Mouse (Mus musculus) thymus, adult 2 months (tissue): Measurements from ENCODE around the gene 2310022B05Rik.

Source experiments
- CTCF ChIP-seq: fragments of 200-500 bp; IDR thresholded peaks from 2 replicates; pipeline ENCODE4 v1.5.1; 2012; ENCODE audit warnings: mild to moderate bottlenecking, control low read depth, low read length, moderate library complexity, borderline replicate concordance; ENCODE audit not compliant: control insufficient read depth, poor library complexity, insufficient read depth; ENCODE audit errors: extremely low read depth
- POLR2A ChIP-seq: fragments of 200-500 bp; IDR thresholded peaks from 2 replicates; pipeline ENCODE4 v1.6.1; 2012; ENCODE audit warnings: mild to moderate bottlenecking, low read length, control low read depth, moderate library complexity; ENCODE audit not compliant: control insufficient read depth, poor library complexity, insufficient read depth; ENCODE audit errors: extremely low read depth

DNA sequence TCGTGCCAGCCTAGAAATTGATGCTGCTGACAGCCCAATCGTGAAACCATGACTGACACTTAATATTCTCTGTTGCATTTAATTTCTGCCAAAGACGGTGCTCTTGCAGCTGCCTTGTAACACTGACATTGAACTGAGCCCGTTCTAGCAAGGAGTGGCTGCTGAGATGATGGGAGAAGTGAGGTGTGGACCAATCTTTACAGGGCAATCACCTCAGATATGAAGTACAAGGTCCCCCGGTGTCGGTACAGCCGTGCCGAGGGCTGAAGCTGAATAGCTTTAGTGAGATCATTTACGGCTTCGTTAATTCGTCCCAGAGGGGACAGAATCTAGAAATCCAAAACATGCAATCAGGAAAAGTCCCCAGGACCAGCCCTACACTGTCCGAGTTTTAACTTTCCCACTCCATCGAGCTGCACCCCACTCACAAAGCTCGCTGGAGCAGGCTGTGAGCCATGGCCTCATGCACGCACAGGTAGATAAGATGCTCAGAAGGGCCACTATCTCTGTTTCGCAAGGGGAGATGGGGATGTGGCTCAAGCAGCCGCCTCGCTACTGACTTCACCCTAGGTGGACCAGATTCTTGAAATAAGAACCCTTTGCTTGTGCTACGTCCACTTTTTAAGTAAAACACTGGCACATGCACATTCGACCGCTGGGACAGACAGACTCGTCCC is 32.4 kb upstream of the 2310022B05Rik start:
- no peak for TF ChIP-seq POLR2A
- TF ChIP-seq CTCF: no peak
